Mouse (Mus musculus): Measurements from ENCODE around the gene Eif5.

DNA sequence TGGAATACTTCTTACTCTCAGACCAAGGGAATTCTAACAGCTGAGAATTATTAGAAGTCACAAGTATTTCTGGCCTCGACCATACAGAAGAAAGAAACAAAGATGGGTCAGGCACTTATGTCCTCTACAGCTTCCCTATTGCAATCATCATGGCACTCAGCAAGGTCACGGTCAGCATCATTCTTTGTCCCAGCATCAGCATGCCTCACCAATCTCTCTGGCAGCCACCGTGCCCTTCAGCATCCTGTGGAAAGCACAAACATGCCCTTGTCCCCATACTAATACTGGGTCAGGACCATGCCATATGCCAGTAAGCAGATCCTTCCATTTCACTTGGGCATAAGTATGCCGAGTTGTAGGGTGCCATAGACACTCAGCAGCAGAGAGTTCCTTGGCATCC is 42.9 kb upstream of the Eif5 start:
- TF ChIP-seq CTCF (IDR thresholded peaks at IDR 0.05; ENCODE audit: low read depth, low read length): no peak
- no peak for TF ChIP-seq POLR2A (IDR thresholded peaks at IDR 0.05; ENCODE audit: extremely low read depth, insufficient read depth, low read length)

Measured in liver, adult 2 months (tissue).